Mouse (Mus musculus): ENCODE results near the gene Ankrd36.
"Not testable (repeated sequence)": the region's sequence is repeated elsewhere in the genome, so short reads cannot be mapped to it uniquely, and the experiment has no call there.

Gene Ankrd36

GRCm38 (mm10) chr11:5569474-5569873 is at the start of gene Ankrd36:
Gene Ankrd36, plus strand, starts transcription at chr11:5569684.
- DNase-seq (ENCODE audit: low read depth in 2 of 2, low spot score in 2 of 2), result no peak

- peak; percentile 90 to 92 for DNase-seq (ENCODE audit: low read depth in 2 of 2, low spot score in 2 of 2)
Measured at GRCm38 (mm10) chr11:5520412-5521265, 48.8 kb upstream of the Ankrd36 start, which contains the start of gene Xbp1. Gene Xbp1, plus strand, starts transcription at chr11:5520659.

- DNase-seq (ENCODE audit: low read depth in 2 of 2, low spot score in 2 of 2), result no peak
Measured at GRCm38 (mm10) chr11:5521266-5521515, 48.3 kb upstream of the Ankrd36 start.

GRCm38 (mm10) chr11:5521516-5522291 is 47.8 kb upstream of the Ankrd36 start:
- DNase-seq (ENCODE audit: low read depth in 2 of 2, low spot score in 2 of 2), result peak; percentile 38 to 57

- no peak for DNase-seq (ENCODE audit: low read depth in 2 of 2, low spot score in 2 of 2)
Measured at GRCm38 (mm10) chr11:5522798-5523415, 46.6 kb upstream of the Ankrd36 start.

GRCm38 (mm10) chr11:5525418-5525817 is 44.1 kb upstream of the Ankrd36 start:
- DNase-seq (ENCODE audit: low read depth in 2 of 2, low spot score in 2 of 2), result no peak

GRCm38 (mm10) chr11:5526573-5527439 is 42.7 kb upstream of the Ankrd36 start:
- no peak for DNase-seq (ENCODE audit: low read depth in 2 of 2, low spot score in 2 of 2)

- no peak for DNase-seq (ENCODE audit: low read depth in 2 of 2, low spot score in 2 of 2)
Measured at GRCm38 (mm10) chr11:5527865-5528523, 41.5 kb upstream of the Ankrd36 start.

- DNase-seq (ENCODE audit: low read depth in 2 of 2, low spot score in 2 of 2), result no peak
Measured at GRCm38 (mm10) chr11:5528841-5529240, 40.6 kb upstream of the Ankrd36 start.

GRCm38 (mm10) chr11:5530172-5530571 is 39.3 kb upstream of the Ankrd36 start:
- no peak for DNase-seq (ENCODE audit: low read depth in 2 of 2, low spot score in 2 of 2)

- no peak for DNase-seq (ENCODE audit: low read depth in 2 of 2, low spot score in 2 of 2)
Measured at GRCm38 (mm10) chr11:5530717-5531116, 38.8 kb upstream of the Ankrd36 start.

- DNase-seq (ENCODE audit: low read depth in 2 of 2, low spot score in 2 of 2), result no peak
Measured at GRCm38 (mm10) chr11:5533108-5533507, 36.4 kb upstream of the Ankrd36 start.

GRCm38 (mm10) chr11:5537454-5537853 is 32.0 kb upstream of the Ankrd36 start:
- DNase-seq (ENCODE audit: low read depth in 2 of 2, low spot score in 2 of 2), result not testable (repeated sequence)

- DNase-seq (ENCODE audit: low read depth in 2 of 2, low spot score in 2 of 2), result no peak
Measured at GRCm38 (mm10) chr11:5540331-5540730, 29.2 kb upstream of the Ankrd36 start.

GRCm38 (mm10) chr11:5541230-5541798 is 28.2 kb upstream of the Ankrd36 start:
- DNase-seq (ENCODE audit: low read depth in 2 of 2, low spot score in 2 of 2), result peak; percentile 14 to 32

- DNase-seq (ENCODE audit: low read depth in 2 of 2, low spot score in 2 of 2), result peak; percentile 61 to 73
Measured at GRCm38 (mm10) chr11:5541799-5542481, 27.5 kb upstream of the Ankrd36 start, which contains the start of gene Ccdc117. Gene Ccdc117, minus strand, starts transcription at chr11:5542187.

- no peak for DNase-seq (ENCODE audit: low read depth in 2 of 2, low spot score in 2 of 2)
Measured at GRCm38 (mm10) chr11:5542482-5543185, 26.9 kb upstream of the Ankrd36 start.

GRCm38 (mm10) chr11:5543281-5543680 is 26.2 kb upstream of the Ankrd36 start:
- DNase-seq (ENCODE audit: low read depth in 2 of 2, low spot score in 2 of 2), result no peak

GRCm38 (mm10) chr11:5544709-5545108 is 24.8 kb upstream of the Ankrd36 start:
- not testable (repeated sequence) for DNase-seq (ENCODE audit: low read depth in 2 of 2, low spot score in 2 of 2)

All from CD8-positive naive resting alpha-beta T cell, adult 2 months (primary cell).